ENCODE assay signal across 18 mouse cellular contexts in genomic region chr15:94684269-94684668, GRCm38 (mm10). TPM values are rescaled to one million over a fixed set of nuclear protein-coding genes. Genes with fewer than 3 reads are reported as not detected.
"Had no signal": no experiment of that assay in that cellular context is flagged by ENCODE, and none has a peak within 500 bp of the region (broad histone marks: within the 10 kb centered on the region; RNA-seq: fewer than 3 reads in every experiment).

No protein-coding gene starts in this region.

- H3K9me3 ChIP-seq: limb, embryonic 10.5 days; liver, embryonic 15.5 days; midbrain, embryonic 13.5 days; neural tube, embryonic 12.5 days had no signal

- H3K27ac ChIP-seq: left cerebral cortex, adult 2 months; limb, embryonic 10.5 days; liver, embryonic 15.5 days; midbrain, embryonic 13.5 days; neural tube, embryonic 12.5 days had no signal

- H3K9ac ChIP-seq: liver, embryonic 15.5 days; midbrain, embryonic 13.5 days; neural tube, embryonic 12.5 days had no signal

- H3K36me3 ChIP-seq: limb, embryonic 10.5 days; liver, embryonic 15.5 days; midbrain, embryonic 13.5 days; neural tube, embryonic 12.5 days had no signal

- H3K4me3 ChIP-seq: left cerebral cortex, adult 2 months; limb, embryonic 10.5 days; liver, embryonic 15.5 days; midbrain, embryonic 13.5 days; neural tube, embryonic 12.5 days had no signal

- ATAC-seq: intestine, postnatal 0 days; lung, postnatal 0 days; midbrain, embryonic 13.5 days had no signal

- H3K4me2 ChIP-seq: liver, embryonic 11.5 days; liver, embryonic 15.5 days; midbrain, embryonic 13.5 days; neural tube, embryonic 12.5 days had no signal

- DNase-seq: kidney, adult 8-10 months; kidney, postnatal 25 days; lung, adult 2 months; lung, postnatal 36 days; retina, postnatal 1 day; right cerebral cortex, postnatal 25 days; thymus, postnatal 4 days had no signal

- H3K4me1 ChIP-seq: liver, embryonic 15.5 days; midbrain, embryonic 13.5 days; neural tube, embryonic 12.5 days had no signal

- H3K27me3 ChIP-seq: liver, embryonic 15.5 days; midbrain, embryonic 13.5 days; neural tube, embryonic 12.5 days had no signal

RNA-seq across cellular contexts. Expression of gene Tmem117, which starts 55.2 kb away (rescaled TPM):
- total RNA-seq: megakaryocyte progenitor cell, adult 5-6 weeks; monocyte, adult 5-6 weeks; neutrophil, adult 5-6 weeks had no signal
